Mouse (Mus musculus) megakaryocyte progenitor cell, adult 5-6 weeks (primary cell): ENCODE data around the gene Mfrp. TPM values are rescaled to one million over a fixed set of nuclear protein-coding genes. Genes with fewer than 3 reads are reported as not detected.

Experiments
- ATAC-seq: replicated peaks from 2 replicates; pipeline ENCODE4 v1.8.0; 2016; ENCODE audit warnings: mild to moderate bottlenecking, moderate TSS enrichment, inconsistent platforms; ENCODE audit not compliant: poor library complexity
- total RNA-seq, 2 experiments: library from RNA; stranded (forward) in 1 of 2; stranded (reverse) in 1 of 2; fragments of 157-497, 149-512 nt in 1 of 2; fragments of 200-1000 nt in 1 of 2; gene quantifications; 2 replicates each; pipeline versions ENCODE4 v1.2.3 to v1.2.4; 2015 to 2017

Gene Mfrp
- total RNA-seq, 2 experiments from 2014 or later, result 0.12 TPM; not detected in 1

DNA sequence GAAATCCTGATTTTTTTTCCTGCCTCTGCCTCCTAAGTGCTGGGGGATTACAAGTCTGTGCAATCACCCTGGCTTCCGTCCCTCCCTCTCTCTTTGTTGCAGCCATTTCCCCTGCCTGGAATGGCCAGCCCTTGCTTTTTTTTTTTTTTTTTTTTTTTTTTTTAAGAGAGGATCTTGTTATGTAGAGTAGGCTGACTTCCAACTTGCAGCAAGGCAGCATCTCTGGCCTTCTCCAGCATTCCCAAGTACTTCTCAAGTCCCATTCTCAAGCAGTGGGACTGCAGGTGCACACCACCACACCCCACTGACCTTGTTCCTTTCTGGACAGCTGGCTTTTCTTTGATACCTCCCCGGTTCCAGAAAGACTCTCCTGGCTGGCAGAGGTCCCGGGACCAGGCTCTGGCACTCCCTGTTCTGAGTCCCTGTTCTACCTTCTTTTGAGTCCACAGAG is 25.8 kb downstream of the Mfrp start:
- ATAC-seq, result no peak

DNA sequence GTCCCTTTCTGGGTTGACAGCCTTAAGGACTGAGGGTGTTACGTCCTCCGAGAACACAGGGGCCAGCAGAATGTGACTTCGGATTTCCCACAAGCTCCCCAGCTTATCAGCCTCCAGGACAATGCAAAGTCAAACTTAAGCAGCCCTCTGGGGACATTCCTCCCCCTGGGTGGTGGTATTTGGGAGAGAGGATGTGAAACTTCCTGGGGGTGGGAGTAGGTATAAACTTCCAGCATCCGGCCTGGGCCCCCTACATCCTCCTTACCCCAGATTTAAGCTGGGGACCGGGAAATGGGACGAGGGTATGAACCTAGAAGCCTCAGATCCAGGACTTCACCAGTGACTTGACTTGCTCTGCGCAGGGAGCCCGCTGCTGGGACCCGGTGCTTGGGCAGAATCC is 28.1 kb downstream of the Mfrp start:
- ATAC-seq, result no peak

DNA sequence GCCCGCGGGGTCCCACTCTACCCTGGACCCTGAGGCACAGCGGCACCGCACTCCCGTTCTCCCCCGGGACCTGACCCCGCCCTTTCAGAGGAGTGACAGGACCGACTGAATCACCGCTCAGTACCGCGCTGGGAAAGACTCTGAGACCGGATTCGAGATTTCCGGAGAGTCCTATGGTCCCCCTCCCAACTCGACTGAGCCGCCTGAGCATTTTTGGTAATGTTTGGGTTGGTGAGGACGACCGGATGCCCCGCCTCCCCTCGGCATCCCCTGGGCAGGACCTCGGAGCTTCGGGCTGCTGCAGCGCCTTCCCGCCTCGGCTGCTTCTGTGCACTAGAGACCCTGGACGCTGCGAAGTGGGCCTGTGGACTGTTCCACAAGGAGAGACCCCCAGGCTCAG is 28.5 kb downstream of the Mfrp start:
- ATAC-seq, result peak; percentile 30

DNA sequence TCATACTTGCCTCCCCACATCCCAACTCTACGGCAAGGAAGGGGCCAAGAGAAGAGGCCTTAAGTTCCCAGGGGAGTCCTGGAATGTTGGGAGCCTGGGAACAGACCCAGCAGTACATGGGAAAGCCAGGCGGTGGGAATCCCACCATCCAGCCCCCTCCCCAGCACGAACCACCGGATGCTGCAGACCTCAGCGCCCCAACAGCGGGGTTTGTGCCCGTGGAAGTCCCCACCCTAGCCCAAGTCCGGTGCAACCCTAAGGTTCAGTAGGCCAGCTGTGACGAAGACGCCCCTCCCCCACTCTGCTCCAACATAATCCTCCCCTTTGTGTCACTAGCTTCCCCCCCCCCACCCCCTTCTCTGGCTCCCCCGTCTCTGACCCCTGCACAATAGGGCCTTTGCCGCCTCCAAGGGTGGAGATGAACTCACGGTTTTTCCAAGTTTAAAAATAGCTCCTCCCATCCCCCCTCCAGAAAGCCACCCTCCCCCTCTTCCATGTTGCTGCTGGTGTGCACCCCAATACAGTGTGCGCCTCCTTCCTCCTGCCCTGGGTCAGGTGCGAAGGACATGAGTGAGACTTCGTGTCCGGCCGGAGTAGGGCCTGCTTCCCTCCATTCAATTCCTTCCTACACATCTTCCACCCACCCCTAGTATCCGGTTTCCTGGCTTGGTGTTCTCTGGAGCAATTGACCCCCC is 29.2 kb downstream of the Mfrp start:
- no peak for ATAC-seq

DNA sequence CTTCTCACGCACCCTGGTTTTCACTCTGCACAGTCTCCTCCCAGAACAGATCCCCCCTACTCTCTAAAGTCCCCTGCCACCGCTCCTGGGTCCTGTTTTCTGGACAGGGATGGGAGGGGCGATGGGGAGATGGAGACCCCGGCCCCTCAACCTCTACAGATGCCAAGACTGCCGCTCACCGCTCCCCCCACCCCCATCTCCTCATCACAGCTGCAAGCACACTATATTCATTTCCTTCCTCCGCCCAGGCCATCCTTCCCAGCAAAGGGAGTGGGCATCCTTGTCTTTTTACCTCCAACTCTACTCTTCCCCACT is 29.7 kb downstream of the Mfrp start:
- no peak for ATAC-seq

DNA sequence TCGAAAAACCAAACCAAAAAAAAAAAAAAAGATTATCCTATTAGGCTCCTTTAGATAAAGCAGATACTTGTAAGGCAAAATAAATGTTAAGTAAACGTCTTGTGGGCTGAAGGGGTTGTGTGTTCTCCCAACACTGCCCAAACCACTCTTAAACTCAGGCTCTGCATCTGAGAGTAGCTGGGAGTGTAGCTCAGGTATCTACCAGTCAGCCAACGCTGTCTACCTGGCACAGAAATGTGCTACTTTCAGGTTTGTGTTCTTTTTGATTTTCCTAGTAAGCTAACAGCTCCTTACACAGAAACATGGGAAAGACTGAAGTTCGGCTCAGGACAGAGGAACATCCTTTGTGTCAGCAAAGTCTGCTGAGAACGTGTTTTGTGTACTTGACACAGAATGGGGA is 30.7 kb downstream of the Mfrp start:
- ATAC-seq, result no peak

DNA sequence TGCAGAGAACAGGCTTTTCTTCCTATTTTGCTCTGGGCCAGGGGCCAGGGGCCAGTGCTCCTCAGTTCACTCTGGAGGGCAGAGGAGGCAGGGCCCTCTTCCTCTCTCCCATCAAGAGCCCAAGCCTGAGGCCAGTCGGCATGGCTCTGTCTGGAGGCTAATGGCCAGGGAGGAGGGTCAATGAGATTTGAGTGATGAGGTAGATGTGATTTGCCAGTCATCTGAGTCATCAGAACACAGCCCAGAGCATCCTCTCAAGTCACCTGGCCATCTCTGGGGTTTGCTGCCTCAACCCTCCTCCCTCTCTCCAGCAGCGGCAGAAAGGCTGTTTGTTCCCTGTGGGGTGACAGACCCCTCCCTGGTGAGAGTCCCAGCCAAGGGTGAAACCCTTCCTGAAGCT is 31.8 kb downstream of the Mfrp start:
- no peak for ATAC-seq

DNA sequence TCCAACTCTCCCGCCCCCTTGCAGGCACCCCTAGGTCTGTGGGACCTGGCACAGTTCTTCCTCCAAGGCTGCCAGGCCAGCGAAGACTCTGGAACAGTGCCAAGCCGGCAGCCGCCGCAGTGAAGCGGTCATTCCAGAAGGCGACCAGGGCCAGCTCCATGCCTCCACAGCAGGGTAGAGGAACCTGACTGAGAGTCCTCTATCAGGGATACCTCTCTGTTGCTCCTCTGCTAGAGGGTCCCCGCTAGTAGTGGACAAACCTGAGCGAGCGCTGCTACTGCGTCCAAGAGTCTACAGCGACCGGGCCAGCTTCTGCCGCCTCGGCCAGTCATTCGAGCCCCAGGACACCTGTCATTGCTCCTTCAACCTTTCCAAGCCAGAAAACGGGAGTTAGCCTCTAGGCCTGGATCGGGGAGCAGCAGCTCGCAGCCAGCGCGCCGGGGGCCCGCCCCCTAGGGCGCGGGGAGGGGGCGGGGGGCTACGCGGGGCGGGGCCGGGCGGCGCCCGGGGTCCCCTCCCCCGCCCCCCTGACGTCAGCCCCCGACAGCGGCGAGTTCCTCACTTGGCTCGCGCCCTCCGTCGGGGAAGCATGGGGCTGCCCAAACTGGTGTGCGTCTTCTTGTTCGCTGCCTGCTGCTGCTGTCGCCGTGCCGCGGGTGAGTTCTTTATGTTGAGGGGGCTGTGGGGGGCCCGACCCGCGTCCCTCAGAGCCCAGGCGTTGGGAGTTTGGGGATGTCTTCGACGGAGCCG is 32.7 kb downstream of the Mfrp start, which contains the start of gene Mcam:
Gene Mcam, plus strand, starts transcription at position 369 of the 750 bp plus-strand sequence.
- ATAC-seq, result no peak

DNA sequence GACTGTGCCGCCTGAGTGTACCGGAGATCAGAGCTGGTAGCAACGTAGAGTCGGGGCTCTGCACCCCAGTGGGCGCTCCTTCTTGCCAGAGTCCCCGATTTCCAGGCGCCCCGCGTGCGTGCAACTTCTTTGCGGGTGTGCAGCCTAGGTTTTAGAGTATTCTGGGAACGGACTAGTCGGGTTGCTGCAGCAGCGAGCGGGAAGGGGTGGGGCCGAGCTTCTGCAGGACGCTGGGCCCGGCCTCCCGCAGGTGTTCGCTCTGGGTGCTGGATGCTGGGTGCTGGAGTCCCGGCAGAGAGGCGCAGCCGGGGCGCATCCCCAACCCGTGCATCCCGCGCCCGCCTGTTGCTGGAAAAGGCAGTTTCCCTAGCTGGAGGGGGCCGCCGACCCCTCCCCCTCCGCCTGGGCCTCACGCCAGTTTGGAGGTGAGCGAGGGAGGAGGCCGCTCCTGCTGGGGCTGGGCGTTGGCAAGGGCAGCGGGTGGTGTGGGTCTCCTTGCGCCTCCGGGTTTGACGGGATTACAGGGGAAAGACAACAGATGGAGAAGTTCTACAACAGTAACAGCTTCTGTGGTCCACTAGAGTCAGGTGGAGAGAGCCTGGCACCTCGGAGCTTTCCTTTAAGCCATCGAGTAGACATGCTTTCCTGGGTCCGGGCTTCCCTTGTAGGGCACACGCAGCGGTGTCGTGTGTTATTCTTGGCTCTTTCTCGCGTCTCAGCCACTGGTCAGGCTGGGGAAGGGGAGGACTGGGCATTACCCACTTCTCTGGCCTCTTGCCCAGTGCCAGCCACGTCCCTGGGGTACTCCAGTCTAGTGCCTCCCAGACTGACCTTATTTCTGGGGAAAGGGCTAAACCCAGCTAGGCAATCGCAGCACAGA is 33.6 kb downstream of the Mfrp start:
- ATAC-seq, result 0 out of 2 replicates have a peak, but pooled peaks have one; percentile 13

DNA sequence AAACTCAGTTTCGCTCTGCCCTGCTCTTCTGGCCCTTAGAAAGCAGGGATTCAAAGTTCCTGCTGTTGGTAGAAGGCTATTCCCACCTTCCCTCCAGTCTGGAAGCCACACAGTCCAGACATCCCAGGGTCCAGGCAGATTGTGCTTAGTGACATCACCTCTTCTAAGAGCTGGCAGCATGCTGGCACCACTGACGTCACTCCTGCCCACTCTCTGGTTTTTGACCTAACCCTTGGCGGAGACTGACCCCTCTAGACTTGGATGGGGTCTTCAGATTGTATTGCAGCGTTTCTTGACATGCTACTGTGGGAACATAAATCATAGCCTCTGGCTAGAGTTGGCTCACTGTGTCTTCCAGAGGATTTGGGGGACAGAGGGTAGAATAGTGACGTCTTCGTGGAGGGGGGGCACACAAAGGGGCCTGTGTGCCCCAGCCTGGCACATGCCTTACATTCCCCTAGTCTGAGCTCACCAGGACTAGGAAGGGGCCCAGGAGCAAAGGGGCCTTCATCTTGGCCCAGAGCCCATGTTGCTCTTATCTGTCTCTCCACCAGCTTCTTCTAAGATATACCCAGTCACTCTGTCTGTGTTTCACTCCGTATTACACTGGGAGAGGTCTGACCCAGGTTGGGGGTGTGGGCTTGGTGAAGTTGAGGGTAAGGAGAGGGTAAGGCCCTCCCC is 34.3 kb downstream of the Mfrp start:
- 0 out of 2 replicates have a peak, but pooled peaks have one; percentile 20 for ATAC-seq

DNA sequence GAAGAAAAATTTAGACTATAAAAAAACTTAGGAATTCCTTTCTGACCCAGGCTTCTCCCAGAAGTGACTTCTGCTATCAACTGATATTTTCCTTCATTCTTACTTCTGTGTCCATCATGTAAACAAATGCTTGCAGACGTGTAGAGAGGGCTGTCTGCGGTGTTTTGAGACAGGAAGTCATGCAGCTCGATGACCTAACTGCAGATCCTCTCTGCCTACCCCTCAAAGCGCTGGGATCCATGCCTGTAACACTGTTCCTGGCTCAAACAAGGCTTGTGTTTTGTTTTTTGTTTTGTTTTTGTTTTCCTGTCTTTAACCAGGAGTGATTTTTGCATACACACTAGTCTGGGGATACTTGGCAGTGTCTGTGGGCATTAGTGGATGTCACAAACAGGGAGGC is 36.3 kb downstream of the Mfrp start:
- no peak for ATAC-seq

DNA sequence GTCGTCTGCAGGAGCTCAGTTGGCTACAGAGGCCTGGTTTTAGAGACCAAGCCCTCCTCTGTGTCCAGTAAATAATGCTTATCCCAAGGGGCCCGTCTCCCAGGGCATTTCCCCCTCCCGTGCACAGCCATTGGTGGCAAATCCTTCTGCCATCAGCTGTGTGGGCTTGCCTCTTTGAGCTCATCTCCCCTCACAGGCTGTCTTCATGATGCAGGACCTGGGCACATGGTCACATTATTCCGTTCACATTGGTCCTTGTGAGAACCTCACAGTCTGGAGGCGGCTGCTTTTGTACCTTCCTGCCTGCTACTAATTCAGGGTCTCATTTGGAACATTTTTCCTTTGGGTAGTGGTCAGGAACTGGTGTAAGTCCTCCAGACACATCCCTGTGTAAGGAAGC is 40.4 kb downstream of the Mfrp start:
- no peak for ATAC-seq

DNA sequence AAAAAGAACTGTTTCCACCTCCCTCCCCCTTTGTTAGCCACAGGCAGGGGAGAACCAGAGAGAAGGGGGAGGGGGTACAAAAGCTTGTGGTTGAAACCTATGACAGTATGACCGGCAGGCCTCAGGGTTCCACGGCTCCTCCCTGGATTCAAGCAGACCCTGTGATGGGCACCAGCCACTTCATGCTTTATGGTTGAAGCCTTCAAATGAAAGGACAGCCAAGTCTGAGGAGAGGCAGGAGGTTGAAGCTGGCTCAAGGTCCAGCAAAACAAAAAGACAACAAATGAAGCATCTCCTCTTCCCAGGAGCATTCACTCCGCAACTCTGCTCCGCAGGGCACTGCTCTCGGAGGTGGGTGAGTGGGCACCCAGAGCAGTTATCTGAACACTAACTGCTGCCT is 41.9 kb downstream of the Mfrp start:
- no peak for ATAC-seq

DNA sequence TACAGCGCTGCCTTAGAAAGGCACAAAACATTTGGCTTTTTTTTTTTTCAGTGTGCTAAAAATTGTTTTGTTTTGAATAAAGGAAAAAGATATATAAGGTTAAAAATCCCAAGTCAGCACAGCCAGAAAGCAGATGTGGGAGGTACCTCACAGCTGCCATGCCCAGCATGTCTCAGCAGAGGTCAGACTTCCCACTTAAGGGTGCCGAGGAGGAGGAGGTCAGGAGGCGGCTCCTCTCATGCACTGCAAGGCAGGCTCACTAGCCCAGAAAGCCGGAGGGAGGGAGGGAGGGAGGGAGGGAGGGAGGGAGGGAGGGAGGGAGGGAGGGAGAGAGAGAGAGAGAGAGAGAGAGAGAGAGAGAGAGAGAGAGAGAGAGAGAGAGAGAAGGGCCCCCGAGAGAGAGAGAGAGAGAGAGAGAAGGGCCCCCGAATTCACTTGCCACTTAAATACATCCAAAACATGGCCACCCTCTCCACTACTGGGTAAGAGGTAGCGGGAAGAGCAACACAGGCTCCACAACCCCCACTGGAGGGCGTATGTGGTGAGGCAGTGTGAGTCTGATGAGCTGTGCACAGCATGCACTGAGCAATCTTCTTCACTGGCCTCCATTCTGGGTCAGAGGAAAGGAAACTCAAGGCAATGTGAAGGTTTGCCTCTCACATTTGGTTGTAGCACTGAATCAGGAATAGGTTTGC is 42.6 kb downstream of the Mfrp start:
- no peak for ATAC-seq

DNA sequence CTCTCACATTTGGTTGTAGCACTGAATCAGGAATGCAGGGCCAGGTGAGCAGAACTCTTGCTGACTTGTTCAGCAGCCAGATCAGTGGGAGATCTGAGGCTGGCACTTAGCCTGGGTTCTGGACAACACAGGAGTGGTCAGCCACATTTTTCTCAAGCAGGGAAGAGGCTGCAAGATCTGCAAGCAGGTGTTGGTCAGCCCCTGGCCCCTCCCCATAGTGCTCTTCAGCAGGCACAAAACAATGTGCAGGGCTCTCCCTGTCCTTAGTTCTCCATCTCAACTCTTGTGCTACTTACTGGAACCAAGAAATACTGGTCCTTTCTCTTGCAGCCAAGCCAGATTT is 43.2 kb downstream of the Mfrp start:
- no peak for ATAC-seq

DNA sequence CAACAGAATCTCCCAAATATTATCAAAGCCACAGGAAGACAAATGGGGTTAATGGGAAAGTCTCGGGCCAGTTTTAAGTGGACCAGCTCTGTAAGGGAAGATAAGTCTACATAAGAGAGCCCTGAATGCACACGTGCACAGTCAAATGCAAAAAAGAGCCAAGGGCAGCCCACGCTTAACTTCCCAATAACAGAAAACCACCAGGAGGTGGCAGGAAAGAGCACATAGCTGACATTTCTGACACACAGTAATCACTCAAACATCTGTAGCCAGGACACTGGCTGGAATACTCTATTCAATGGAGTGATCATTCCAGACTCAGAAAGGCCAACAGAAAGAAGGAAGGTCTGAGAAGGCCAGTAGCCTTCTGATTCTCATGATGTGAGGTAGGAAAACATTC is 45.8 kb downstream of the Mfrp start:
- ATAC-seq, result peak; percentile 65
